Mouse (Mus musculus) lung, postnatal 0 days (tissue): Measurements from ENCODE around the gene Fam98c. TPM values are rescaled to one million over a fixed set of nuclear protein-coding genes. Genes with fewer than 3 reads are reported as not detected.
A peak's percentile ranks its signal among the peaks of the same experiment; 100 is the strongest.

Source experiments
- ATAC-seq: fragments of 200-750 bp; cut with Nextera tagmentation; 2 replicates; pipeline ENCODE4 v1.8.0; 2017; ENCODE audit warnings: moderate library complexity
- DNase-seq: peaks from one replicate; pipeline ENCODE4 v3.0.0-alpha.2; 2016; ENCODE audit warnings: low spot score
- H3K27ac ChIP-seq: fragments of 300-500 bp; sonication (generic); 2 replicates; pipeline ENCODE4 v1.5.1; 2014; ENCODE audit warnings: antibody characterized with exemption, mild to moderate bottlenecking, low read length, mixed read lengths
- H3K27me3 ChIP-seq: fragments of 300-500 bp; sonication (generic); replicated peaks from 2 replicates; pipeline ENCODE4 v1.6.1; 2014; ENCODE audit warnings: low read length, mixed read lengths; ENCODE audit not compliant: insufficient read depth
- H3K36me3 ChIP-seq: fragments of 300-500 bp; sonication (generic); 2 replicates; pipeline ENCODE4 v1.6.1; 2014; ENCODE audit warnings: low read length, mixed read lengths; ENCODE audit not compliant: insufficient read depth
- H3K4me1 ChIP-seq: fragments of 300-500 bp; sonication (generic); 2 replicates; pipeline ENCODE4 v1.6.1; 2014; ENCODE audit warnings: antibody characterized with exemption, low read depth, low read length, mixed read lengths; ENCODE audit not compliant: insufficient read depth
- H3K4me2 ChIP-seq: fragments of 300-500 bp; sonication (generic); replicated peaks from 2 replicates; pipeline ENCODE4 v1.6.1; 2014; ENCODE audit warnings: low read depth, mild to moderate bottlenecking, low read length, moderate library complexity, mixed read lengths
- H3K4me3 ChIP-seq: fragments of 300-500 bp; sonication (generic); 2 replicates; pipeline ENCODE4 v1.5.1; 2014; ENCODE audit warnings: low read depth, low read length
- H3K9ac ChIP-seq: fragments of 300-500 bp; sonication (generic); replicated peaks from 2 replicates; pipeline ENCODE4 v1.6.1; 2014; ENCODE audit warnings: low read depth, mild to moderate bottlenecking
- H3K9me3 ChIP-seq: fragments of 300-500 bp; sonication (generic); 2 replicates; pipeline ENCODE4 v1.6.1; 2016; ENCODE audit warnings: low read length, mixed read lengths
- CTCF ChIP-seq: IDR thresholded peaks from 2 replicates; pipeline ENCODE4 v1.5.1; 2016; ENCODE audit warnings: antibody characterized with exemption, mild to moderate bottlenecking
- EP300 ChIP-seq: IDR thresholded peaks from 2 replicates; pipeline ENCODE4 v1.6.1; 2016; ENCODE audit warnings: antibody characterized with exemption, mild to moderate bottlenecking, control low read depth
- WGBS: fragments of 180-500 bp; shearing (Covaris S2); extraction: QIAGEN DNeasy Blood & Tissue Kit; methylation state at CpG from one replicate; pipeline ENCODE4 v1.1.7; 2014; 5-methylcytosine and 5-hydroxymethylcytosine counted together
- polyA plus RNA-seq: library from polyadenylated mRNA; unstranded; fragments of >200 nt; fragmentation: Nextera tagmentation; extraction: Ambion mirVana; gene quantifications from 2 replicates; pipeline ENCODE4 v1.2.1, GENCODE M21; 2015

Fam98c gene
- polyA plus RNA-seq, 1 experiment from 2014 or later = 40.2 TPM

DNA sequence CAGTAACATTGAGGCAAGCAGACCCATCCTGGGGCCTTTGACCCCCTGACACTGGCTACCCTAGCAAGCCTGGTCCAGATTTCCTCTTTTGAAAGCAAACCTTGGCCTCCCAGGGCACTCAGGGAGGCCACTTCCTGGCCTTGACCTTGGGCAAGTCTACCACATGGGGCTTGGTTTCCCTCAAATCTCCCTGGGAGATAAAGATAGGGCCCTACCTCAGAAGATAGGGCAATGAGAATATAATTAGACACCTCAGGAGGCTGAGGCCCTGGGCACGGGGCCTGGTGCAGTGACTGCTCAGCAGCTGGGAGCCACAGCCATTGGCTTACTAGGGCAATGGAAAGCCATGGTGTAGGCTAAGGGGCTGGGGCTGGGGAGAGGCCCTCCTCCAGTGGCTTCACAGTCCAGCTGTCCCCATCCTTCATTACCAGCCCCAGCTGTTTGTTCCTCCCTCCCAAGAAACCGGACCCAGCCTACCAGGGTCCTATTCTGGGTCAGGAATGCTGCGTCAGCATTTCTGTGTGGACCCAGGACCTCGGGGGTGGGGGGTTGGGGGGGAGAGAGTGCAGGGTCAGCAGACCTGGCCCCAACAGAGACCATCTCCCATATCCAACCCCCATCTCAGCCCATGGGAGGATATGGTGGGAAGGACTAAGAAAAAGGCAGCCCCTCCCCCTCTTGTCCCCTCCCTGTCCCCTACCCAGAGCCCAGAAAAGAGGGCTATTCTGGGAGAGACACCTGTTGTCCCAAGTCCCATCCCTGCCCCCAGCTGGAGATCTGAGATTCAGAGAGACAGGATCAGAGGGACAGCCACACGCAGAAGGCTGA is 32.3 kb downstream of the Fam98c start:
- no peak for DNase-seq
- Histone ChIP-seq H3K27me3 (no peaks in the 10 kb centered on the region), H3K36me3 (no peaks in the 10 kb centered on the region), H3K4me1 (peaks cover 4% of the 10 kb centered on the region; the same call in 1 of the 2 replicates), H3K9ac (no peak overlapping the region), H3K4me2 (no peak overlapping the region), H3K27ac (no peak overlapping the region), H3K4me3 (no peak overlapping the region), H3K9me3 (no peaks in the 10 kb centered on the region)
- WGBS = 51% methylated on average over 5 of the region's 5 CpGs
- no peak for ATAC-seq
- no peak for TF ChIP-seq CTCF
- no peak for TF ChIP-seq EP300

DNA sequence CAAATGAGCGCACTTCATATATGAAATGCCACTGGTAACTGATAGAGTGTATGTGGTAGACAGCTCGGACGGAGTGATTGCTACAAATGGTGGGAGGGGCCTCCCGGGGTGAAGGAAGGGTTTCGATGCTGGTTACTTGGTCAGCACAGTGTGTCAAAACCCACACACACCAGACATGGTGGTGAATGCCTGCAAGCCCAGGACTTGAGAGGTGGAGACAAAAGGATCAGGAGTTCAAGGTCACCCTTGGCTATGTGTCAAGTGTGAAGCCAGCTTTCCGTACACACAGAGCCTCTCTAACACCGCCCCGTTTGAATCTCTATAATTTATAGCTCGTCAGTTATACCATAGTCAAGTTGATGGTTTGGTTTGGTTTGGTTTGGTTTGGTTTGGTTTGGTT is 33.2 kb downstream of the Fam98c start:
- 86% methylated on average over 9 of the region's 9 CpGs for WGBS
- H3K27me3 ChIP-seq = no peaks in the 10 kb centered on the region
- H3K4me2 ChIP-seq = no peak overlapping the region
- no peak overlapping the region for H3K9ac ChIP-seq
- H3K36me3 ChIP-seq = no peaks in the 10 kb centered on the region
- no peak for ATAC-seq
- H3K9me3 ChIP-seq = no peaks in the 10 kb centered on the region
- H3K4me1 ChIP-seq = peaks cover 4% of the 10 kb centered on the region; the same call in 1 of the 2 replicates
- DNase-seq = no peak
- no peak for TF ChIP-seq CTCF
- no peak for TF ChIP-seq EP300
- no peak overlapping the region for H3K27ac ChIP-seq
- no peak overlapping the region for H3K4me3 ChIP-seq

DNA sequence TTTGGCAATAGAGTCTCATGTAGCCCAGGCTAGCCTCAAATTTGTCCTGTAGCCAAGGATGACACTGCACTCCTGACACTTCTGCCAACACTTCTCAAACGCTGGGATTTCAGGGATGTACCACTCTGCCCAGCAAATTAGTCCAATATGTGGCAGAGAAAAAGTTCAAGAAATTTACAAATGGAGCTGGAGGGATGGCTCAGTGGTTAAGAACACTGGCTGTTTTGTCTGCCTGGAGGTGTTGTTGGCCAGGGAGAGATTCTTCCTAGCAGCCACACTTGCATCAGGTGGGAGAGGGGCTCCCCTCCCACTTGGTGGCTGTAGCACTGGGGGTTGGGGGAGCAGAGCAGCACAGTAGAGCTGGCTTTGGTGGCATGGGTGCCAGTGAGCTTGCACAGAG is 36.5 kb downstream of the Fam98c start:
- Histone ChIP-seq H3K27me3 (no peaks in the 10 kb centered on the region), H3K4me1 (peaks cover under 1% of the 10 kb centered on the region; the same call in 1 of the 2 replicates), H3K27ac (no peak overlapping the region), H3K36me3 (no peaks in the 10 kb centered on the region), H3K9me3 (no peaks in the 10 kb centered on the region), H3K9ac (no peak overlapping the region), H3K4me3 (no peak overlapping the region), H3K4me2 (no peak overlapping the region)
- WGBS = 71% methylated on average over 1 of the region's 1 CpGs
- DNase-seq (no peak), ATAC-seq (no peak)
- TF ChIP-seq EP300 = no peak
- TF ChIP-seq CTCF = no peak

DNA sequence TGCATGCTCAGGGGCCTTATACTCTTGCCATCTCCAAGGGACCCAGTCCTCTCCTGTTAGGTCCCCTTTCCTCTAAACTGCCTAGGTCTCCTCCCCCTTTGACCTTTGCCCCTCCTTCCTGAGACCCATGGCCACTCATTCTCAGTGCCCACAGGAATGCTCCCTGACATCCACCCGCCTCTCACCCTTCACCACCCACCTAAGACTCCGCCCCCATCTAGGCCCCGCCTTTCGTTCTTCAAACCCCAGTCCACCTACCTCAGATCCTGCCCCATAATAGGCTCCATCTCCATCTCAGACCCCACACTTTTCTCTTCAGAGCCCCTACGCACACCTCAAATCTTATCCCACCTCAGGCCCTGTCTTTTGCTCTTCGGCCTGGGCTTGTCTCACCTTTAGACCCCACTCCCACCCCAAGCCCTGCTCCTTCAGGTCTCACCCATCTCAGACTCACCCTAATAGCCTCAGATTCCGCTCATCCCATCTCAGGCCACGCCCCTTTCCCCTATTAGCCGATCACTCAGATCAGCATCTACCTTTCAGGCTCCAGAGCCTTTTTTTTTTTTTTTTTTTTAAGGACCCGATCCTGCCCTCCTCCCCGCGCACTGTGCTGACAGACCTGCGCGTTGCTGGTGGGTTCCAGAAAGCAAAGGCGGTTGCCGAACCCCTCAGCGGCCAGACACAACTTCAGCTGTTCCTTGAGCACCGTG is 37.7 kb downstream of the Fam98c start:
- WGBS = 18% methylated on average over 18 of the region's 18 CpGs
- no peak for DNase-seq
- H3K36me3 ChIP-seq = no peaks in the 10 kb centered on the region

DNA sequence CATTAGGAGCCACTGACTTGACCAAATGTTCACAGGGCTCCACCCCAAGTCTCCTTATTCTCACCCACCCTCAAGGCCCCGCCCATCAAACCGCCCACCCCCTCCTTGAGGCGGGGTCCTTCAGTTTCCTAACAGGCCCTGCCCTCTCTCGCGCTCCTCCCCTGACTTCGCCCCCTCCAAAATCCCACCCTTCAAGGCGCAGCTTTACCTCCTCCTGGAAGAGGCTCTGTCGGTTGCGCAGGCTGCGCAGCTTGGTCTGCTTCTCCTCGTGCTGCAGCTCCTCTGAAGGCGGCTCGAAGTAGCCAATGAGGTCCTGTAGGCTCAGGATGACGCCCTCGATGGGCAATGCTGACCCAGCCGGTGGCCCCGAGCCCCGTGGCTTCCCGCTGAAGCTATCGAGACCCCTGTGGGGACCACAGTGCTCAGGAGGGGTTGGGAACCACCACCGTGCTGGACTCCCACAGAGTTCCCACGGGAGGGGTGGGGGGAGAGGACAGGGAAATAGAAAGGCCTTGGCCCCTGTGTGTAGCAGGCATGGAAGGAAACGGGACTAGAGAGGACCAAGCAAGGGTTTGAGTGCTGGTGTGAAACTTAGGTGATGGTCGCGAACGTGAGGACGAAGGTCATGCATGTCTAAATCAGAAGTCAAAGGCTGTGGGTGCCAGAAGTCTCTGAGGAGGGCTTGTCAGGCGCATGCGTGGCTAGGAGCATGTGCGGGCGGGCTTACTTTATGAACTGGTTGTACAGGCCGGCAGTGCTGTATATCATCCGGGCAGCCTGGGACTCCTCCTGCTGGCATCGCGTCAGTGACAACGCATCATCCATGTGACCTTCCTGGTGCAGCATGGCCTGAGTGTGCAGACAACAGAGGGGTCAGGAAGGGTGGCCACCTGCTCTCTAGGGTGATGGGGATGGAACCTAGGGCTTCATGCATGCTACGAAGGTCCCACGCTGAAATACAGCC is 46.8 kb downstream of the Fam98c start:
- Histone ChIP-seq H3K9ac (no peak overlapping the region), H3K9me3 (no peaks in the 10 kb centered on the region), H3K27ac (no peak overlapping the region), H3K4me3 (no peak overlapping the region), H3K36me3 (no peaks in the 10 kb centered on the region), H3K27me3 (no peaks in the 10 kb centered on the region), H3K4me1 (no peaks in the 10 kb centered on the region), H3K4me2 (peak overlapping the region; percentile 25)
- TF ChIP-seq EP300 (no peak), CTCF (no peak)
- DNase-seq (peak; percentile 22), ATAC-seq (peak; percentile 58)
- 25% methylated on average over 38 of the region's 38 CpGs for WGBS

More for the DNA sequence above, 37.7 kb downstream of the Fam98c start:
- no peaks in the 10 kb centered on the region for H3K9me3 ChIP-seq
- H3K27ac ChIP-seq = no peak overlapping the region
- TF ChIP-seq EP300 (no peak), CTCF (no peak)
- H3K4me1 ChIP-seq = no peaks in the 10 kb centered on the region
- ATAC-seq = no peak
- H3K4me2 ChIP-seq = no peak overlapping the region
- no peak overlapping the region for H3K4me3 ChIP-seq
- H3K9ac ChIP-seq = no peak overlapping the region
- H3K27me3 ChIP-seq = no peaks in the 10 kb centered on the region

Other genes starting within 250 kb of the Fam98c start
- 202 and 218 TPM in 2 replicates for gene Actn4, start 193.9 kb downstream of the Fam98c start, polyA plus RNA-seq
- gene Eif3k, start 174.4 kb downstream of the Fam98c start, polyA plus RNA-seq = 287 and 294 TPM in 2 replicates
- gene Map4k1, start 174.2 kb downstream of the Fam98c start, polyA plus RNA-seq = 2.0 and 3.5 TPM in 2 replicates
- 0.01 and 0.05 TPM in 2 replicates for gene Ryr1, start 31.1 kb downstream of the Fam98c start, polyA plus RNA-seq
- gene Rasgrp4, start 21.4 kb downstream of the Fam98c start, polyA plus RNA-seq = 1.3 and 2.4 TPM in 2 replicates
- 0.11 and 0.44 TPM in 2 replicates for gene Ggn, start 14.0 kb upstream of the Fam98c start, polyA plus RNA-seq
- gene Spred3, start 14.2 kb upstream of the Fam98c start, polyA plus RNA-seq = 0.95 and 0.98 TPM in 2 replicates
- 234 and 250 TPM in 2 replicates for gene Psmd8, start 24.5 kb upstream of the Fam98c start, polyA plus RNA-seq
- gene Catsperg1, start 57.8 kb upstream of the Fam98c start, polyA plus RNA-seq = 0.81 and 1.00 TPM in 2 replicates
- 2.2 and 2.4 TPM in 2 replicates for gene Kcnk6, start 76.3 kb upstream of the Fam98c start, polyA plus RNA-seq
- gene Yif1b, start 82.1 kb upstream of the Fam98c start, polyA plus RNA-seq = 93.9 and 96.2 TPM in 2 replicates
- 123 and 134 TPM in 2 replicates for gene 2200002D01Rik, start 92.2 kb upstream of the Fam98c start, polyA plus RNA-seq
- gene Spint2, start 125.7 kb upstream of the Fam98c start, polyA plus RNA-seq = 429 and 453 TPM in 2 replicates
- 222 and 246 TPM in 2 replicates for gene Ppp1r14a, start 133.1 kb upstream of the Fam98c start, polyA plus RNA-seq
- gene Dpf1, start 147.7 kb upstream of the Fam98c start, polyA plus RNA-seq = 2.0 and 2.5 TPM in 2 replicates